Mouse (Mus musculus): ENCODE data around the gene Dctn1.

Gene Dctn1

DNA sequence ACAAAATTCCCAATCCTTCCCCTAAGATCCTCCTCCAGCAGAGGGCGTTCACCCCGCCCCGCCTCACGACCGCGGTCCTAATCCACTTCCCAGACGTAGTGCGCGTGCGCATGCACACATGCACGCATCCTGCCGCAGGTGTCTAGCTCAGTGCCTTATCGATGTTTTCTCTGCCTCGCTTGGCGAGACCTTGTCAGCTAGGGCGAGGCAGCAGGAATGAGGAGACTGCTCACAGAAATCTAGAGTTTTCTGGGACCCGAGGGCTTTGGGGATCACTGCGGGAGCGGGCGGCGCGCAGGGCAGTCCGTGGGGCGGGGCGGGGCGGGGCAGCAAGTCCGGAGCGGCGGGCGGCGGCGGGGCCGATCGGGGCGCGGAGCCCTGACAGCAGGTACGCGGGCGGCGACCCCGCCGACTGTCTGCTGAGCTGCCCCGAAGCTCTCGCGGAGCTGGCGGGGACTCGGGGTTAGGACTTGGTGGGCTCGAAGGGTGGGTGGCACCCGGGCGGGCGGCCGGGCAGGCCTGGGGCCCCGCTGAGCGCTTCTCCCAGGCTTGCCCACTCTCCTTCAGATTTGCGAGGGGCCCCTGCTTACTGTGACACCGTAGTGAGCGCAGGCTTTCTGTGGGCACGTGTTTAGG is at the start of gene Dctn1:
Gene Dctn1 (plus strand): TSS at position 314 of the 636 bp plus-strand sequence.
- DNase-seq (ENCODE audit: low spot score): peak; percentile 77

DNA sequence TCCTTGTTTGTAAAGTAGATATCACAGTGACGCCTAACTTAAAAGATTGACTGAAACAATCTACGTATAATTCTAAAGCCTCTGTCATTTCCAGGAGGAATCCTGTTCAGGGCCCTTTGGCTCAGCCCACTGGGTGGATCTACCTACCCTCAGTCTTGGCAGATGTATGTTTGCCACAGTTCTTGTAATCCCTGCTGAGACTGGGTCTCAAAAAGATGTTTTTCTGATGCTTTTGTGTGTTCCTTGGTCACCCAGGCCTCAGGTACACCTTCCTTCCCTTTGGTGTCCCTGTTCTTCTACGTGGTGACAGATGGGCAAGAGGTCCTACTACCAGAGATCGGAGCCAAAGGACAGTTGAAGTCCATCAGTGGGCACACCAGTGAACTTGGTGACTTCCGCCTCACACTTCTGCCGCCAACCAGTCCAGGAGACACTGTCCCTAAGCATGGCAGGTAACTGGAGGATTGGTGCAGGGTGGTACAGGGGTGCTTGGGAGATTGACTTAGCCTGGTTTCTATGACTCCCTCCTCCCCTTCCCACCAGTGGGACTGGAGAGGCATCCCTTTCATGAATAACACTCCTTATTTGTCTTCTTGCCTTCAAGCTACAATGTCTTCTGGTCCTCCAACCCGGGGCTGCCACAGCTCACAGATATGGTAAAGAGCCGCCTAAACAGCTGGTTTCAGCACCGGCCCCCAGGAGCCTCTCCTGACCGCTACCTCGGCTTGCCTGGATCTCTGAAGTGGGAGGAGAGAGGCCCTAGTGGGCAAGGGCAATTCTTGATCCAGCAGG is 49.2 kb upstream of the Dctn1 start:
- DNase-seq (ENCODE audit: low spot score): no peak

DNA sequence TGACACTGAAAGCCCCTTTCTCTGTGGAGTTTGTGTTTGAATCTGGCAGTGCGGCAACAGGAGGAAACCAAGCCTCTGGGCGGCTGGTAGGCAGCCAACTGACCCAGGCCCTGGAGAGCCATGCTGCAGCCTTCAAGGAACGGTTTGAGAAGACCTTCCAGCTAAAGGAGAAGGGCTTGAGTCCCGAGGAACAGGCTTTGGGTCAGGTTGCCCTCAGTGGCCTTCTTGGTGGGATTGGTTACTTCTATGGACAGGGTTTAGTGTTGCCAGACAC is 48.6 kb upstream of the Dctn1 start:
- no peak for DNase-seq (ENCODE audit: low spot score)

GRCm38 (mm10) chr6:83117616-83118015 is 48.1 kb upstream of the Dctn1 start:
- DNase-seq (ENCODE audit: low spot score): no peak

- DNase-seq (ENCODE audit: low spot score): no peak
Measured at GRCm38 (mm10) chr6:83118369-83118768, 47.4 kb upstream of the Dctn1 start.

DNA sequence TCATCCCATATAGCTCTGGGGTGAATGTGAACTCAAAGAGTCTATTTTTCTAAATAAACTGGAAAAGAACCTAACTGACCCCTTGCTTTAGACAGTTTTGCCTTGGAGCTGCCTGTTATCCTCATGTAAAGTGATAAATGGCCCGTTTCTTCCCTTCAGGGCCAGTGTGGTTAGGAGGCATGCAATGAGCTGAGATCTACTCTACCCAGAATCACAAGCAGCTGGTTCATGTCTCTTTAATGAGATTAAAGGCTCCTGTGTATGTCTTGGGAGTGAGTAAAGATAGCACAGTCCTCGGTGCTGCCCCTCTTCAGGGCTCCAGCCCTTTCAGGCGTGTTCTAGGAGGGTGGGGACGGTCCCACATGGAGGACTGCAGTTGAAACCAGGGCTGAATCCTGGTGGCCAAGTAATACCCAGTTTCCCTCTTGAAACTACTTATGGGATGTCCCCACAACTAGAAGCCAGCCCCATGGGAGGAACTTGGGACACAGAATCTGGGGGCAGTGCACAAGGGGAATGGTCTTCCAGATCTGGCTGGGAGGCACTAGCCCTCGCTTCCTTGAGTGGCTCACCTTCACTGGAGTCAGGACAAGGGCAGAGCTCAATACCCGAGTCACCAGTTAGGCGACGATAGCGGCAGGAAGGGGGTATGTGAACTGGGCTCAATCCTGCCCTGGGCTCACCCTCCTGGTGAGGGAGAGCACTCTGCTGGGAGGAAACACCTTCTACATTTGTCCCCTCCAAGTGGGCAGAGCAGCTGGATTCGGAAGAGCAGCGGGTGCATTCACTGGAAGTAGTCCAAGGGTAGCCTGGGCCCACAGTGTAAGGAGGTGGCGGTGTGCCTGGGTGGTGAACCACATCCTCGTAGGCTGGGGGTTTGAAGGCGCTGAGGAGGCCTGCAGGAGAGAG is 46.6 kb upstream of the Dctn1 start:
- DNase-seq (ENCODE audit: low spot score): no peak

GRCm38 (mm10) chr6:83119734-83120051 is 46.0 kb upstream of the Dctn1 start:
- DNase-seq (ENCODE audit: low spot score): no peak

DNA sequence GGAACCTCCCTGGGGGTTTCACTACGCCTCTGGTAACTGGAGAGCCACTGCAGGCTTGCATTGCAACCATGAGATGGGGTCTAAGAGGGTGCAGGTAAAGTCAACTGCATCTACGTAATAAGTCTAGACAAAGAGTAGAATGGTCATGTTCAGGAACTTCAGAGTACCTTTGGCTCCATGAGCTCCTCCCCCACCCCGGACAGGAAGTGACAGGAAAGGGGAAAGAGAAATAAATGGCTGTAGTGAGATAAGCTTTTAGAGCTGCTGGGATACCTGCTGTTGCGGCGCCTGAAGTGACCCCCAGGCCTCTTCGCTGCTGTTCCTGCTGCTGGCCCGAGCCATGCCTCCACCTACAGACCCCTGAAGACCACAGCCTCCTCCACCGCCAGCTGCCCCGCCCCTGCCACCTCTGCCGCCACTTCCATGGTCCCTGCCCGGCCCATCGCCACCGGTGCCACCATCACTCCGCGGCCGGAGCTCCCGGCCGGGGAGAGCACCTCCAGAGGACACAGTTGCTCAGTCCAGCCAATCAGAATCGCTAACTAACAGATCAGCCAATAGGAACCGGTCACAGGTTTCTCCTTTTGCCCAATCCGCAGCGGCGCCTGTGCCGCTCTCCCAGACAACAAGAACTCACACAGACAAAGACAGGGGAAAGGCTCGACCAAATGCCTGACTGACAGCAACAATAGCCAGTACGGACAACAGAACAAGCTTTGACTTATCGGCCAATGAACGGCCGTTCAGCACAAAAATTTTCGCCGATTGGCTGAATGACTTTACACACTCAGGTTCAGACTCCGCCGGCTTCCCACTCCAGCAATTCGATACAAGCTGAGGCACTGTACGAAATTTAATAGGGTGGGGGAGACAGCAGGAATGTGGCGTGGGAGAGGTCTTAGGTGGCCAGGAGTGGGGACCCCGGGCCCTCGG is 44.5 kb upstream of the Dctn1 start, which contains the start of gene Wbp1:
Gene Wbp1 (minus strand): TSS at position 630 of the 933 bp plus-strand sequence.
- DNase-seq (ENCODE audit: low spot score): peak; percentile 74

DNA sequence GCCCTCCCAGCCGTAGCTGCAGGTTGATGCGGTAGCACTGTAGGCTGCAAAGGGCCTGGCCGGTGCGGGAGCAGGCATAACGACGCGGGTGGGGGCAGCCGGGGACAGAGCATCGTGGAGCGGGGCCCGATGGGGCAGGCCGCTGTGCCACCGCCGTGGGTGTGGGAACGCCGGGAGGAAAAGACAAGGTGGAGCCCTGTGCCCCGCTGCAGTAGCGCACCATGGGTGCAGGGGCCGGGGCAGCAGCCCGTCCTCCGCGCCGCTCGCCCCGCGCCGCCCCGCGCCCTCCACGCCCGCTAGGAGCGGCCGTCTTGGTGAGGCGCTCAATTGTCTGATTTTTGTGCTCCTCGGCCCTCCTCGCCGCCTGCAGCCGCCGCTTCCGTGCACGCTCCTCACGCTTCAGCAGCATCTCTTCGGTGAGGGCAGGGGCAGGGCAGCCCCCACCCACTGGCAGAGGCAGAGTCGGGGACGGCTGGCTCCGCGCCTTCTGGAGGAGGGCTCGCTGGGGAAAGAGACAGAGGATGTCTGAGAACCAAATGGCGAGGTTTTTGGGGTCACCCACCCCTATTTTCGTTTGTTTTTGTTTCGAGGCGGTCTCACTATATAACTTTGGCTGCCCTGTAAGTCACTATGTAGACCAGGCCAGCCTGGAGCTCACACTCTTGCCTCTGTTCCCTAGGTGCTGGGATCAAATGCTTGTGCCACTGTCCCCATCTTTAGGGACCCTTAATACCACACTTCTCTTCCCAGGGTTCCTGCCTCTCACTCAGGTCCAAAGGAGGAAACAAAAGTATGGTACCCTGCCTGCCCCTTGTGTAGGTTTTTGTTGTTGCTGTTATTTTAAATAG is 43.6 kb upstream of the Dctn1 start:
- no peak for DNase-seq (ENCODE audit: low spot score)

- no peak for DNase-seq (ENCODE audit: low spot score)
Measured at GRCm38 (mm10) chr6:83122961-83123360, 42.8 kb upstream of the Dctn1 start.

DNA sequence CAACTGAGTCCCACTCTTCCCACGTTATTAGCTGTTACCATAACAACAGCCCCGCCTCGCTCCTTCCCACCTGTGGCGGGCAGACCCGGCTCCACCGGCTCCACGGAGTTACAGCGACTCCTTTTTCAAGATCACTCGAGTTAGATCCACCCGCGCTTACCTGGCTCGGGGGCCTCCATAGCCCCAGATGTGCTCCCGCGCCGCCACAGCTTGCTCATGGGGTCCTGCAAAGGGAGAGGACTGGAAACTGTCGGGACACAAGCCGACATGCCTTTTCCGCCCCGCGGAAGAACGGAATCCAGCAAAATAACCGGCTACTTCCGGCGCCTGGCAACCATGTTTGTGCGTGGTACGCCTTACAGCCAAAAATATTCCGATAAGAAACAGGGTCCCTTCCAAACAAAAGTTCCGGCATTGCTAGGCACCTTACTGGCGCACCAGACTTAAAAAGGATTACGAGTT is 40.8 kb upstream of the Dctn1 start:
- peak; percentile 57 for DNase-seq (ENCODE audit: low spot score)

- DNase-seq (ENCODE audit: low spot score): no peak
Measured at GRCm38 (mm10) chr6:83125331-83125730, 40.4 kb upstream of the Dctn1 start, which contains the start of gene Ino80b. Gene Ino80b (minus strand): TSS chr6:83125431.

DNA sequence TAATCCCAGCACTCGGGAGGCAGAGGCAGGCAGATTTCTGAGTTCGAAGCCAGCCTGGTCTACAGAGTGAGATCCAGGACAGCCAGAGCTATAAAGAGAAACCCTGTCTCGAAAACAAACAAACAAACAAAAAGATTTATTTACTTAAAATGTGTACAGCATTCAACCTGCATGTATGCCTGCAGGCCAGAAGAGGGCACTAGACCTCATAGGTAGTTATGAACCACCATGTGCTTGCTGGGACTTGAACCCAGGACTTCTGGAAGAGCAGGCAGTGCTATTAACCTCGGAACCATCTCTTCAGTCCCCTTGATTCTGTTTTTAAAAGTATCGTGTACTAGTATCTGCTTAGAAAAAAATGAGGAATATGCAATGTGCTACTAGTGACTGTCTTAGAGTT is 38.3 kb upstream of the Dctn1 start:
- no peak for DNase-seq (ENCODE audit: low spot score)

DNA sequence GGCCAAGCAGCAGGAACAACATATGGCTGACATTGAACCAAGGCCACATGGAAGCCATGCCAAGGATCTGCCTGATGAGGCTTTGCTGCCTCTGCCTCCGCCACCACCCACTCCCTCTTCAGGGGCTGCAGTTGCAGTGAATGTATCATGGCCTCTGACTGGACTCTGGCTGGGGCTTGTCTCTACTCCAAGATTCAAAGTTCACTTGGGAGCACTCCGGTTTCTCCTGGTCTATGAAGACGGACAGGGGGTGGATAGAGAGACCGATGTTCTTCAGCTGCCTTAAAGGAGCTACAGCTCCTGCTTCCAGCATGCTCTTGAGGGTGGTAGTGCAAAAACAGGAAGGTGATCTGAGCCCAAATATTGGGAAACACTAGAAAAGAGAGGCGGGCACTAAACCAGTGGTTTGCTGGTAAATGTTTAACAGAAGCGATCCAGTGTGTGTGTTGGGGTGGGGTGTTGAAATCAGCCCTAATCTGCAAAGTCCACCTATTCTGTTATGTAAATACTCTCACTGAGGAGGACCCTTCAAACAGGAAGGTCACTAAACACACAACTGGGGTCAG is 34.2 kb upstream of the Dctn1 start:
- DNase-seq (ENCODE audit: low spot score): no peak

- no peak for DNase-seq (ENCODE audit: low spot score)
Measured at GRCm38 (mm10) chr6:83132176-83132919, 33.4 kb upstream of the Dctn1 start.

GRCm38 (mm10) chr6:83134226-83134625 is 31.5 kb upstream of the Dctn1 start:
- no peak for DNase-seq (ENCODE audit: low spot score)

- DNase-seq (ENCODE audit: low spot score): no peak
Measured at GRCm38 (mm10) chr6:83134951-83135513, 30.7 kb upstream of the Dctn1 start, which contains the start of gene Rtkn. Gene Rtkn (plus strand): TSS chr6:83135463.

DNA sequence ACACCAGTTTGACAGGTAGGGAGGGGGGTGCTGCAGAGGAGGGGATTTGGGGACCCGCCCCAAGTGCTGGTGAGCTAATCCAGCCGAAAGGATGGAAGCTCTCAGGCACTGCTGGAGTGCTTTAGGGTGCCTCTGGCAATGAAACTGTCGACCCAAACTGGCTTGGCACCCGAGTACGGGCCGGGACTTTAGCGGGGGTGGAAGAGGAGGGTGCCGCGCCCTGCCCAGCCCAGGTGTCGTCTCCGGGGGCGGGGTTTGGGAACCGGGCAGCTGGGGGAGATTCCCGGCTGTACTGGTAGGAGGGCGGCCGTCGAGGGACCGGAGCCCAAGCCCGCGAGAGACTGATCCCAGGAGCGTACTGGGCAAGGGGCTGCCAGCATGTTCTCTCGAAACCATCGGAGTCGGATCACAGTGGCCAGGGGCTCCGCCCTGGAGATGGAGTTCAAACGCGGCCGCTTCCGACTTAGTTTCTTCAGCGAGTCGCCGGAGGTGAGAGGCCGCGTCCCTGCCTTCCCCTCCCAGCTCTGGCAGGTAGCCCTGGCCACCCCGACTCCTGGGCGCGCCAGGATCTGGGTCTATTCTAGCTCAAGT is 30.1 kb upstream of the Dctn1 start:
- DNase-seq (ENCODE audit: low spot score): no peak

All from urinary bladder, postnatal 10 days (tissue).